Comparison of ENCODE assay signal across 20 mouse cellular contexts in the genomic region with DNA sequence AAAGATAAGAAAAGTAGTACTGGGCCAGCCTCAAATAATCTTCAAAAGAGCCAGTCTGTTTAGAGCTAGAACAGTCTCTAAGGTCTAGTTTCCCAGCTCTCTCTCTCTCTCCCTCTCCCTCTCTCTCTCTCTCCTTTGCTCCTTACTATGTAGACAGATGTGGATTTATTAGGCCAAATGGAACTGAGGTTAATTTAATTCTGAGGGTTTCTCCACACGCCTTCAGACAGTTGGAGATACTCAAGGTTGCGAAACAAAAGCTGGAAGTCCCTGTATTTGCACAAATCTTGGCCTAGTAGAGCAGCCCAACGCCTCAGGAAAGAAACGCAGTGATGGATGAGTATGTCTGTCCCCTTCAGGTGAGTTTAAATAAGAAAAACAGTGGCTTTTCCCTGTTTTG. TPM values are rescaled to one million over a fixed set of nuclear protein-coding genes. Genes with fewer than 3 reads are reported as not detected.
DNase-seq lines count a peak whose midpoint lies in the region; ATAC-seq and TF ChIP-seq lines count a peak whose summit lies in the region.
"Had no signal": no experiment of that assay in that cellular context is flagged by ENCODE, and none has a peak within 500 bp of the region (broad histone marks: within the 10 kb centered on the region; RNA-seq: fewer than 3 reads in every experiment).

No protein-coding gene starts in this region.

- peak; percentile 54 to 72 for DNase-seq in heart, adult 18-20 months
- DNase-seq in heart, postnatal 4 days = no peak
- DNase-seq in lung, postnatal 4 days = no peak
- DNase-seq in lung, postnatal 0 days (ENCODE audit: low spot score) = peak; percentile 81
- DNase-seq in ovary, postnatal 10 days (ENCODE audit: low spot score) = no peak
- DNase-seq in gastrocnemius, adult 8-10 months (ENCODE audit: low spot score in 2 of 2) = no peak
- DNase-seq in cerebellum, adult 11-12 months = no peak
- DNase-seq: adrenal gland, postnatal 25 days; cerebellum, postnatal 14 days; embryo, embryonic 11 days; heart, postnatal 10 days; kidney, adult 18-20 months; thymus, adult 18-20 months had no signal

- H3K36me3 ChIP-seq in lung, embryonic 16.5 days (ENCODE audit: control insufficient read depth, insufficient read depth, low read length) = no peaks in the 10 kb centered on the region
- no peaks in the 10 kb centered on the region for H3K36me3 ChIP-seq in lung, postnatal 0 days (ENCODE audit: insufficient read depth, low read length)
- H3K36me3 ChIP-seq: neural tube, embryonic 15.5 days had no signal

- H3K9me3 ChIP-seq in lung, embryonic 16.5 days (ENCODE audit: control insufficient read depth, low read length) = no peaks in the 10 kb centered on the region
- no peaks in the 10 kb centered on the region for H3K9me3 ChIP-seq in lung, postnatal 0 days (ENCODE audit: low read length)
- H3K9me3 ChIP-seq: forebrain, embryonic 13.5 days; neural tube, embryonic 15.5 days had no signal

- peaks cover 26% of the 10 kb centered on the region for H3K4me1 ChIP-seq in lung, embryonic 16.5 days (replicated peaks; ENCODE audit: control insufficient read depth, insufficient read depth, low read length)
- H3K4me1 ChIP-seq in lung, postnatal 0 days (ENCODE audit: insufficient read depth, low read depth, low read length) = peaks cover 9% of the 10 kb centered on the region; the same call in 1 of the 2 replicates

- peak; percentile 63 for ATAC-seq in lung, embryonic 16.5 days (ENCODE audit: low read depth)
- peak; percentile 73 for ATAC-seq in lung, postnatal 0 days
- ATAC-seq: activated CD4-positive, CD25-positive, alpha-beta regulatory T cell, adult 4 months; forebrain, embryonic 13.5 days; Patski had no signal

- H3K27me3 ChIP-seq in lung, embryonic 16.5 days (ENCODE audit: control insufficient read depth, insufficient read depth, low read depth, low read length) = no peaks in the 10 kb centered on the region
- no peaks in the 10 kb centered on the region for H3K27me3 ChIP-seq in lung, postnatal 0 days (replicated peaks; ENCODE audit: insufficient read depth, low read length)
- H3K27me3 ChIP-seq: neural tube, embryonic 15.5 days; Patski had no signal

- peak overlapping the region; percentile 17; the same call in 1 of the 2 replicates for H3K27ac ChIP-seq in lung, embryonic 16.5 days (ENCODE audit: low read length)
- H3K27ac ChIP-seq in lung, postnatal 0 days (ENCODE audit: low read length) = no peak overlapping the region
- H3K27ac ChIP-seq: forebrain, embryonic 13.5 days; neural tube, embryonic 15.5 days had no signal

- H3K4me3 ChIP-seq in lung, embryonic 16.5 days (ENCODE audit: low read length) = no peak overlapping the region
- H3K4me3 ChIP-seq in lung, postnatal 0 days (ENCODE audit: low read depth, low read length) = no peak overlapping the region
- H3K4me3 ChIP-seq: forebrain, embryonic 13.5 days; neural tube, embryonic 15.5 days had no signal

- no peak overlapping the region for H3K9ac ChIP-seq in lung, embryonic 16.5 days (ENCODE audit: low read length)
- H3K9ac ChIP-seq in lung, postnatal 0 days (replicated peaks; ENCODE audit: low read depth) = no peak overlapping the region
- H3K9ac ChIP-seq: forebrain, embryonic 13.5 days; neural tube, embryonic 15.5 days had no signal

- no peak overlapping the region for H3K4me2 ChIP-seq in lung, embryonic 16.5 days (ENCODE audit: low read depth, low read length)
- H3K4me2 ChIP-seq in lung, postnatal 0 days (replicated peaks; ENCODE audit: low read depth, low read length) = no peak overlapping the region
- H3K4me2 ChIP-seq: forebrain, embryonic 13.5 days; midbrain, embryonic 11.5 days had no signal

- WGBS in lung, embryonic 16.5 days = 33% methylated on average over 4 of the region's 4 CpGs
- WGBS in lung, postnatal 0 days = 32% methylated on average over 4 of the region's 4 CpGs

- no peak for TF ChIP-seq EP300 in lung, postnatal 0 days (IDR thresholded peaks at IDR 0.05)

- no peak for TF ChIP-seq CTCF in lung, postnatal 0 days (IDR thresholded peaks at IDR 0.05)

RNA-seq across cellular contexts. Expression of gene Fzd7, which starts 24.4 kb away (rescaled TPM):
- 1 to 10 TPM; 5.3 to 6.2 TPM for total RNA-seq in heart, adult 18-20 months (2021)
- total RNA-seq in heart, postnatal 4 days (2021) = 1 to 10 TPM; 7.2 to 7.4 TPM
- polyA plus RNA-seq in lung, embryonic 16.5 days (2015; fragmentation: Nextera tagmentation; extraction: Ambion mirVana) = 12.4 and 12.9 TPM in 2 replicates
- 7.1 and 9.6 TPM in 2 replicates for polyA plus RNA-seq in lung, postnatal 0 days (2015; fragmentation: Nextera tagmentation; extraction: Ambion mirVana)
- total RNA-seq in gastrocnemius, adult 8-10 months (2022) = 10 to 100 TPM; 34.5 to 48.6 (median 42.6) TPM
- polyA plus RNA-seq: activated CD4-positive, CD25-positive, alpha-beta regulatory T cell, adult 4 months had no signal

RNA-seq across cellular contexts. Expression of gene Gm973, which starts 58.2 kb away (rescaled TPM):
- under 1 TPM in 1 of 2 experiments, not detected in 1; 0.85 TPM for total RNA-seq in heart, adult 18-20 months (2021)
- total RNA-seq in heart, postnatal 4 days (2021) = not detected
- 2.0 and 2.3 TPM in 2 replicates for polyA plus RNA-seq in lung, embryonic 16.5 days (2015; fragmentation: Nextera tagmentation; extraction: Ambion mirVana)
- polyA plus RNA-seq in lung, postnatal 0 days (2015; fragmentation: Nextera tagmentation; extraction: Ambion mirVana) = 5.5 and 8.1 TPM in 2 replicates
- 1 to 10 TPM in 2 of 4 experiments, under 1 TPM in 2; 0.56 to 1.8 (median 0.90) TPM for total RNA-seq in gastrocnemius, adult 8-10 months (2022)
- total RNA-seq: liver, adult 2 months had no signal
- polyA plus RNA-seq: activated CD4-positive, CD25-positive, alpha-beta regulatory T cell, adult 4 months; liver, adult 2 months had no signal

Comparison
In these comparisons a context has a peak if more than half of its experiments do, and no peak if none do; other contexts are left out.
1. DNase-seq: peak in heart, adult 18-20 months (2 of 2) and lung, postnatal 0 days (single experiment); none in heart, postnatal 4 days (single experiment), lung, postnatal 4 days (0 of 2), ovary, postnatal 10 days (single experiment), gastrocnemius, adult 8-10 months (0 of 2) and cerebellum, adult 11-12 months (single experiment).
2. RNA of gene Fzd7, which starts 24.4 kb away (total RNA-seq): 34.5 to 48.6 TPM in gastrocnemius, adult 8-10 months; 7.2 to 7.4 TPM in heart, postnatal 4 days and 5.3 to 6.2 TPM in heart, adult 18-20 months; every median in the first group is over 4 times any median in the second.